Mouse (Mus musculus) heart, embryonic 11.5 days (tissue): ENCODE data around the gene Samd4b. TPM values are rescaled to one million over a fixed set of nuclear protein-coding genes. Genes with fewer than 3 reads are reported as not detected.

Experiments used
- ATAC-seq: fragments of 200-750 bp; cut with Nextera tagmentation; replicated peaks from 2 replicates; pipeline ENCODE4 v1.8.0; 2017; ENCODE audit warnings: moderate library complexity; ENCODE audit not compliant: insufficient number of reproducible peaks, low FRiP score, low TSS enrichment
- H3K27ac ChIP-seq: fragments of 300-500 bp; sonication (generic); 2 replicates; pipeline ENCODE4 v1.5.1; 2014; ENCODE audit warnings: mild to moderate bottlenecking, low read depth, low read length
- H3K27me3 ChIP-seq: fragments of 300-500 bp; sonication (generic); 2 replicates; pipeline ENCODE4 v1.6.1; 2014; ENCODE audit warnings: mild to moderate bottlenecking, low read length, mixed read lengths; ENCODE audit not compliant: control insufficient read depth, insufficient read depth
- H3K36me3 ChIP-seq: fragments of 300-500 bp; sonication (generic); 2 replicates; pipeline ENCODE4 v1.6.1; 2014; ENCODE audit warnings: mild to moderate bottlenecking, low read length, moderate library complexity, mixed read lengths; ENCODE audit not compliant: control insufficient read depth, insufficient read depth
- H3K4me1 ChIP-seq: fragments of 300-500 bp; sonication (generic); 2 replicates; pipeline ENCODE4 v1.6.1; 2014; ENCODE audit warnings: low read length; ENCODE audit not compliant: control insufficient read depth, insufficient read depth
- H3K4me2 ChIP-seq: fragments of 300-500 bp; sonication (generic); 2 replicates; pipeline ENCODE4 v1.6.1; 2014; ENCODE audit warnings: mild to moderate bottlenecking, moderate library complexity
- H3K4me3 ChIP-seq: fragments of 300-500 bp; sonication (generic); 2 replicates; pipeline ENCODE4 v1.5.1; 2014; ENCODE audit warnings: low read depth, low read length
- H3K9ac ChIP-seq: fragments of 300-500 bp; sonication (generic); 2 replicates; pipeline ENCODE4 v1.6.1; 2014; ENCODE audit warnings: mild to moderate bottlenecking, low read depth, low read length, moderate library complexity
- H3K9me3 ChIP-seq: fragments of 300-500 bp; sonication (generic); replicated peaks from 2 replicates; pipeline ENCODE4 v1.6.1; 2016; ENCODE audit warnings: low read length; ENCODE audit not compliant: control insufficient read depth
- WGBS: fragments of 180-500 bp; shearing (Covaris S2); extraction: QIAGEN DNeasy Blood & Tissue Kit; methylation state at CpG from one replicate; pipeline ENCODE4 v1.1.7; 2014; ENCODE audit not compliant: insufficient replicate concordance; 5-methylcytosine and 5-hydroxymethylcytosine counted together
- polyA plus RNA-seq: library from polyadenylated mRNA; unstranded; fragments of >200 nt; fragmentation: Nextera tagmentation; extraction: Ambion mirVana; gene quantifications from 2 replicates; pipeline ENCODE4 v1.2.1, GENCODE M21; 2014

Samd4b gene
- polyA plus RNA-seq, 1 experiment from 2014 or later = 22.8 TPM

- Histone ChIP-seq H3K4me3 (peak overlapping the region; percentile 81), H3K4me2 (peak overlapping the region; percentile 81), H3K9me3 (no peaks in the 10 kb centered on the region), H3K27ac (peak overlapping the region; percentile 81), H3K27me3 (no peaks in the 10 kb centered on the region), H3K9ac (peak overlapping the region; percentile 81), H3K36me3 (no peaks in the 10 kb centered on the region), H3K4me1 (peaks cover 48% of the 10 kb centered on the region)
- peak; percentile 71 for ATAC-seq
- WGBS = 35% methylated on average over 20 of the region's 20 CpGs
Measured at GRCm38 (mm10) chr7:28596436-28597276, 1.3 kb downstream of the Samd4b start.

DNA sequence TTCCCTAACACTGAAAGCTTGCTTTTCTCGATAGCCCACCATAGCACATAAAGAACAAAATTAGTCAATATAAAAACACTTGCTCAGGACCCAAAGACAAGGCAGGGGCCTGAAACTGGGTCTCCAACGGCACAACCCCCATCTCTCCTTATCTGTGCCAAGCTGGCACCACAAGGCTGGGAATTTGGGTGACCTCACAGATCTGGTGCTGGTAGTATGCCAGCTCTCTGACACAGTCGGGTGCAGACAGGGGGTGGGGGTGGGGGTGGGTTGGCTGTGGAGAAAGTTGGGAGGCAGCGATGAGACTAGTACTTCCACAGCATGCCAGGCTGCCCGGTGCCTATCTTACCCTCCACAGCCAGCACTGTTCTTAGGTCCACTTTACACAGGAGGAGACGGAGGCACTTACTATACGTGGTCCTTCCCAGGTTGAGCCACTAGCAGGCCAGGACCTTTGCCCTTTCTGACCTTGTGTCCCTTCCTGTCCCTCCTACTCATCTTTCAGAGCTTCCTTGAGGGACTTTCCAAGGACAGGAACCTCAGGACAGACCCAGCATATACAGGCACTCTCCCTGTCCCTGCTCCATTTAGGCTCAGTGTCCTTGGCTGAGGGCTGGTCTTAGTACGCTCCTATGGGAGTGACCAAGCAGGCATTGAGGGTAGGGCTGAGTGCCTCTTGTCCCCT is 2.1 kb downstream of the Samd4b start:
- no peak for ATAC-seq
- Histone ChIP-seq H3K4me3 (peak overlapping the region; percentile 81; the same call in 1 of the 2 replicates), H3K27ac (no peak overlapping the region), H3K4me1 (peaks cover 49% of the 10 kb centered on the region), H3K27me3 (no peaks in the 10 kb centered on the region), H3K9me3 (no peaks in the 10 kb centered on the region), H3K4me2 (peak overlapping the region; percentile 81), H3K36me3 (no peaks in the 10 kb centered on the region), H3K9ac (peak overlapping the region; percentile 54)
- 73% methylated on average over 8 of the region's 8 CpGs for WGBS

DNA sequence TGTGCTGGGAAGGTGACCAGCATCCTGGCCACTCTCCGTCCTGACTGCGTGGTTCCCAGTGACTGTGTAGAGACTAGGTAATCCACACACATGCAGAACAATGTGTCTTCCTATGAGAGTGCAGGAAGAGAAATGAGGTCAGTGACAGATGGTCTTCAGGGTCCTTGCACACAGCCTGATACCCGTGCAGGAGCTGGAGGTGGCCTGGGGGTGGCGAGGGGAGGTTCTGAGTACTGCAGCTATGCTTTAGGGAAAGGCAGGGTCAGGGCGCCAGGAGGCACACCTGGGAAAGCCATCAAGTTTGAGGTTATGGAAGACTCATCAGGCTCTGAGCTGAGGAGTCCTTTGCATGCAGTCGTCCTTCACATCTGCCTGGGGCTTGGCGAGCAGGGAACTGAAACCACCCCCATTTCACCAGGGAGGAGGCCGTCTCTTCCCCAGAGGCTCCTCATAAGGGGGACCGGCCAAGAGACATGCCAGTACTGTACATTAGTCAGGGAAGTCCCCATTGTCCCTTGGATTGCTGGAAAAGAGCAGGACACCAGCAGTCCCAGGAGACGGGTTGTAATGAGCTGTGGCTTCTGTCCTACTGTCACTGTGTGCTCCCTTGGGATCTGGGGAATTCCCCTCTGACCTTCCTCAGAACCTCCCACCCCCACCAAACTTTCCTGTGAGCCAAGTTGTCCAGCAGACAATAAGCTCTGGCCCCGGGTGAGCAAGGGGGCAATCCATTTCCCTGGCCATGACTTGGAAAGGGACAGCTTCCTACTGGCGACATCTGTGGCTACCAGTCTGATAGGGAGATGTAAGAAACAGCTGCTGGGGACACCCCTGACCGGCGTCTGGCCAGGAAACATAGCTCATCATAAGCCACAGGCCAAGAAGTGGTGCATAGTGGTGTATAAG is 4.5 kb downstream of the Samd4b start:
- no peak overlapping the region for H3K4me3 ChIP-seq
- peaks cover 50% of the 10 kb centered on the region for H3K4me1 ChIP-seq
- H3K27me3 ChIP-seq = no peaks in the 10 kb centered on the region
- WGBS = 45% methylated on average over 14 of the region's 14 CpGs
- H3K36me3 ChIP-seq = no peaks in the 10 kb centered on the region
- H3K9ac ChIP-seq = no peak overlapping the region
- no peak for ATAC-seq
- no peak overlapping the region; the same call in 1 of the 2 replicates for H3K27ac ChIP-seq
- no peak overlapping the region for H3K4me2 ChIP-seq
- H3K9me3 ChIP-seq = no peaks in the 10 kb centered on the region

- Histone ChIP-seq H3K27ac (0 out of 2 replicates have a peak overlapping the region, but pooled peaks have one; percentile 22), H3K4me1 (peaks cover 60% of the 10 kb centered on the region), H3K9me3 (no peaks in the 10 kb centered on the region), H3K4me3 (no peak overlapping the region), H3K36me3 (no peaks in the 10 kb centered on the region), H3K4me2 (no peak overlapping the region), H3K27me3 (no peaks in the 10 kb centered on the region), H3K9ac (no peak overlapping the region)
- whole genome bisulfite sequencing = 53% methylated on average over 1 of the region's 1 CpGs
- no peak for ATAC-seq
Measured at GRCm38 (mm10) chr7:28591862-28592261, 6.1 kb downstream of the Samd4b start.

DNA sequence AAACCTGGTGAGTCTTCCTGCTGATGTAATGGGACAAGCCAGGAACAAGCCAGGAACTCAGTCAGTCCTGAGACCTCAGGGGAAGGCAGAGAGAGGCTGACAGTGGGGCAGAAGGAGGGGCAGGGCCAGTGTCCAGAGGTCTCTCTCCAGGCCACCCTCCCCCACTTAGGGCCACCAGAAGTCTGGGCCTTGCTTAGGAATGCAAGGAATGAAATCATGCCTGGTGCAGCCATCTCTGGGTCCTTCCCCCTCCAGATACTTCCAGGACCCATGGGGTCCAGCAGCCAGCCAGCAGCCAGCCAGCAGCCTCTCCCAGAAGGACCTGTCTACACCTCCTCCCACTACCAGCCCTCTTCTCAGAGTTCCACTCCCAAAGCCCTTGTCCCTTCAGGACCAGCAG is 10.3 kb downstream of the Samd4b start:
- no peaks in the 10 kb centered on the region for H3K9me3 ChIP-seq
- H3K9ac ChIP-seq = peak overlapping the region; percentile 12; the same call in 1 of the 2 replicates
- H3K4me3 ChIP-seq = no peak overlapping the region
- peak overlapping the region; percentile 37 for H3K4me2 ChIP-seq
- H3K27me3 ChIP-seq = no peaks in the 10 kb centered on the region
- H3K4me1 ChIP-seq = peaks cover 67% of the 10 kb centered on the region
- peak overlapping the region; percentile 73 for H3K27ac ChIP-seq
- ATAC-seq = peak; percentile 46; the same call in 1 of the 2 replicates
- H3K36me3 ChIP-seq = no peaks in the 10 kb centered on the region

DNA sequence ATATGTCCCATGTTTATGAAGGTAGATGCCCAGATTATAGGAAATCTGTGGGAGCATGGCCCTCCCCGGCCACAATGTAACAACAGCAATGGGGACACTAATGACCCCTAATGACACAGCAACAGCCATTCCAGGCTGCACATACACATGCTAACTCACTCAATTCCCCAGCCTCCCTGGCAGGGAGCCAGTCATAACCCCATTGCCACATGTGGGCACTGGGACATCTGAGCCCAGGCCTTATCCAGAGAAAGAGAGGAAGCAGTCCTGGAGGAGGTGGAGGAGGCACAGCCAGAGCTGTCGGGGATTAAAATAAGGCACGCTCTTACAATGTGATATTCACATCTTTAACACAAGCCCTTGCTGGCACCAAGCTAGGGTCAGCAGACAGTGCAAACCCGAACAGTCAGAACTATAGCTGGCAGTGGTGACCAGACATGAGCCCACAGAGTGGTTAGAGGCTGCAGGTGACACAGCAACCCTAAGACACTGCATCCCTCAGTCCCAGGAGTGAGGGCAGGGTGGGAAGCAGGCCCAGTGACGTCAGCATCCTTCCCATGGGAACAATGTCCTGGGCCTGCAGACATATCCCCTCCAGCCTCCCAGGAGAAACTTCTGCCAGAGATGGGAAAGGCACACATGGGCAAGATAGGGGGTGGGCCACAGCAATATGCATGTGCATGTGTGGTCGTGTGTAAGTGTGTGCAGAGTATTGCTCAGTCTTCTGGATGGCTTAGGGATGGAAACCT is 11.1 kb downstream of the Samd4b start:
- Histone ChIP-seq H3K9me3 (no peaks in the 10 kb centered on the region), H3K36me3 (no peaks in the 10 kb centered on the region), H3K9ac (0 out of 2 replicates have a peak overlapping the region, but pooled peaks have one; percentile 12), H3K4me1 (peaks cover 62% of the 10 kb centered on the region), H3K4me3 (no peak overlapping the region), H3K27ac (peak overlapping the region; percentile 73), H3K4me2 (no peak overlapping the region), H3K27me3 (no peaks in the 10 kb centered on the region)
- 56% methylated on average over 6 of the region's 6 CpGs for WGBS
- no peak for ATAC-seq

- Histone ChIP-seq H3K27me3 (no peaks in the 10 kb centered on the region), H3K9ac (no peak overlapping the region), H3K36me3 (no peaks in the 10 kb centered on the region), H3K4me3 (no peak overlapping the region), H3K4me2 (no peak overlapping the region), H3K9me3 (no peaks in the 10 kb centered on the region), H3K4me1 (peaks cover 62% of the 10 kb centered on the region), H3K27ac (peak overlapping the region; percentile 18; the same call in 1 of the 2 replicates)
- 73% methylated on average over 6 of the region's 6 CpGs for WGBS
- ATAC-seq = no peak
Measured at GRCm38 (mm10) chr7:28585001-28585400, 12.9 kb downstream of the Samd4b start.
